Mouse (Mus musculus) fibroblast of lung, adult 2 months (primary cell): ENCODE data around the gene Chst11.

ENCODE experiments used
- DNase-seq: peaks from one replicate; pipeline ENCODE4 v3.0.0-alpha.2; 2011; ENCODE audit warnings: low read depth

Chst11 gene

GRCm38 (mm10) chr10:82984950-82985699 lies at the start of gene Chst11:
TSS of gene Chst11 (plus strand) at chr10:82985498.
- peak; percentile 61 for DNase-seq

GRCm38 (mm10) chr10:82935774-82936173 lies 49.5 kb upstream of the Chst11 start:
- DNase-seq: no peak

- DNase-seq: no peak
Measured at GRCm38 (mm10) chr10:82953415-82953814, 31.9 kb upstream of the Chst11 start.

GRCm38 (mm10) chr10:82955117-82955516 lies 30.2 kb upstream of the Chst11 start:
- no peak for DNase-seq

GRCm38 (mm10) chr10:82958218-82958761 lies 27.0 kb upstream of the Chst11 start:
- peak; percentile 91 for DNase-seq

GRCm38 (mm10) chr10:82959316-82959715 lies 26.0 kb upstream of the Chst11 start:
- DNase-seq: peak; percentile 17

- DNase-seq: no peak
Measured at GRCm38 (mm10) chr10:82961302-82961701, 24.0 kb upstream of the Chst11 start.

GRCm38 (mm10) chr10:82962018-82962417 lies 23.3 kb upstream of the Chst11 start:
- DNase-seq: no peak

GRCm38 (mm10) chr10:82962472-82963020 lies 22.8 kb upstream of the Chst11 start:
- no peak for DNase-seq

- DNase-seq: no peak
Measured at GRCm38 (mm10) chr10:82964491-82964890, 20.8 kb upstream of the Chst11 start.

GRCm38 (mm10) chr10:82966672-82967071 lies 18.6 kb upstream of the Chst11 start:
- DNase-seq: no peak

GRCm38 (mm10) chr10:82969612-82970011 lies 15.7 kb upstream of the Chst11 start:
- DNase-seq: no peak

- no peak for DNase-seq
Measured at GRCm38 (mm10) chr10:82971549-82971948, 13.7 kb upstream of the Chst11 start.

- no peak for DNase-seq
Measured at GRCm38 (mm10) chr10:82974201-82974600, 11.1 kb upstream of the Chst11 start.

- no peak for DNase-seq
Measured at GRCm38 (mm10) chr10:82974627-82975177, 10.6 kb upstream of the Chst11 start.

GRCm38 (mm10) chr10:82975806-82976205 lies 9.5 kb upstream of the Chst11 start:
- no peak for DNase-seq

- DNase-seq: no peak
Measured at GRCm38 (mm10) chr10:82982286-82982685, 3.0 kb upstream of the Chst11 start.

- DNase-seq: no peak
Measured at GRCm38 (mm10) chr10:82985700-82986131, 418 bp downstream of the Chst11 start.

- DNase-seq: no peak
Measured at GRCm38 (mm10) chr10:82986251-82986992, 1.1 kb downstream of the Chst11 start.

GRCm38 (mm10) chr10:82986993-82987349 lies 1.7 kb downstream of the Chst11 start:
- DNase-seq: no peak

- DNase-seq: peak; percentile 91
Measured at GRCm38 (mm10) chr10:82987394-82987793, 2.1 kb downstream of the Chst11 start.

- DNase-seq: no peak
Measured at GRCm38 (mm10) chr10:82989418-82990025, 4.2 kb downstream of the Chst11 start.
